Mouse (Mus musculus) MEL-GATA-1-ER (cell line): ENCODE measurements around the gene Eif2ak4.

Experiments
- DNase-seq: peaks from one replicate; pipeline ENCODE4 v3.0.0-alpha.2; 2012; ENCODE audit warnings: low read depth; ENCODE audit errors: extremely low read depth

The Eif2ak4 gene

DNA sequence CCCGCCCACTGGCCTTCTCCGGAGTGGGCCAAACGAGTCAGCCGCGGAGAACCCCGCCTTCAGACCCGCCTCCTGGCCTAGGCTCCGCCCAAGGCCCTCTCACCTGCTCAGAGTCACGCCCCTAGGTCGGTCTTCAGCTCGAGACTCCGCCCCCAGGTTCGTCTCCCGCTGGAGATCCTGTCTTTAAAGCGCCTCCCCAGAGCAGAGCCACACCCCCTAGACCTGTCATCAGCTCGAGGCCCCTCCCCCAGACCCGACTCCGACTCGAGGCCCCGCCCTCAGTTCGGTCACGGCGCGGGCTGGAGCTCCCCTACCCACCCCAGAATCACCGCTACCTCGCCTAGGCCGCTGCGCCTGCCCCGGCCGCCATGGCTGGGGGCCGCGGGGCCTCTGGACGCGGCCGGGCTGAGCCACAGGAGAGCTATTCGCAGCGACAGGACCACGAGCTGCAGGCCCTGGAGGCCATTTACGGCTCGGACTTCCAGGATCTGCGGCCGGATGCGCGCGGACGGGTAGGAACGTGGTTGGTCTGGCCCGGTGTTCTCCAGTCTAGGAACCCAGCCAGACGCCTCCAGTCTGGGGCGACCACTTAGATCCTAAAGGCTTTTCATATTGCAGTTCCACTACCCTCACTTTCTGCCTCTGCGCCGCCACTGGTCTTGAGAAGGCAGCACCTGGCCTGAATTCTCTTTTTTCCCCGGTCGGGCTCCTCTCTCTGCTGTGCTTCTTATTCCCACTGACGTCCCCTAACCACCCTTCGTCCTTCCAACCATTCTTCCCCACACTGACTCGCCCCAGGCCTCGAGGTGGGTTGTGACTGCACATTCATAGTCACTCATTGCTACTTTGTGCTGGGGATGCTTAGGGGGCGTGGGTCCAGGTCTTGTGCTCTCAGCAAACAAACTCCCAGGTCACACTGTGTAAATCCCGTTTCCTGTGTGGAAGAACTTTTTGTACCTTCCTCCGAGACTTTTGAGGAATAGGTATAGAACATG lies at the start of gene Eif2ak4:
Eif2ak4 (plus strand) TSS at position 278 of the 995 bp plus-strand sequence.
- DNase-seq: peak; percentile 89

DNA sequence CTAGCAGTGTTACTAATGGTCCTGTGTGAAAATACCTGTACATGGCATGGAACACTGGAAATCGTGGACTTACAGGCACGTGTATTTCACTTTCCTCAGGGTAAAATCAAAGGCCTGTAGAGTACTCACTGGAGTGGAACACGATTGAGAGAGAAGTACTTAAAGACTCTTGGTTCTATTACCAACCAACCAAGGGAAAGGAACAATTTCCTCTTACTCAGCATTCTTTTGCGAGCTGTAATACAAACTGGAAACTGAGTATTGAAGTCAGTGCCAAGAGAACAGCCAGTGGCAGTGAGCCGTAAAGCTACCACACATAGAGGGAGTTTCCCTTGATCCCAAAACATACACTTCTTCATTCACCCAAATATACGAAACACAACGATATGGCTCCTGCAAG lies 47.1 kb upstream of the Eif2ak4 start:
- DNase-seq: no peak

DNA sequence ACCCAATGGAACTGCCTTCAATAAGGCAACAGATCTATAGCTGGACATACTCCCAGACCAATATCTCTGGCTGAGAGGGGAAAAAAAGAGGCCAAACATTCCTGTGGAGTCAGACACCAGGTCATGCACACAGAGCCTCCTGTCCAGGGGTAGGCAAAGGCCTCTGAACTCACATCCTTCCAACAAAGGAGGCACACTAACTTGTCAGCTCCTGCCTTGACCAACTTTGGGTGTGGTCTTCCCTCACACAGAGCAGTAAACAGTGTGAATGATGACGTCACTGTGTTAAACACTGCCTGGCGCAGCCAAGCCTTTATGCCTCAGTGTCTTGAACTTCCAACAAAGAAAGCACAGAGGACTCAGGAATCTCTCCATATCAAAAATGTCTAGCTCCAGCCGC lies 44.5 kb upstream of the Eif2ak4 start:
- no peak for DNase-seq

DNA sequence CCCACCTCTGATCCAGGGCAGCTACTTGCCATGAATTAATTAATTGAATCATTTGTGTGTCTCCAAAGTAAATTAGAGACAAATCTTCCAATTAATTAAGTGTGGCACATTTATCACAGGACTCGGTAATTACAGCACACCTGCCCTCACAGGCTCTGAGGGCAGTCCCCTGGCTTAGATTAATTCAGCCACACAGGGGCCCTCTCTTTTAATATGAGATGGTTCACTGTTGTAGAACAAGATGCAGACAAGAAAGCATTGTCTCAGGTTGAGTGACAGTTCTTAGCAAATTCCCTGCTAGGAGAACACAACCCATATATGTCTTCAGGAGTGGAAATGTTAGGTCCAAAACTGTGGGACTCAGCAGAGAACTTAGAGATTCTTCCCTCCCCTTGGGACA lies 42.9 kb upstream of the Eif2ak4 start:
- DNase-seq: no peak

DNA sequence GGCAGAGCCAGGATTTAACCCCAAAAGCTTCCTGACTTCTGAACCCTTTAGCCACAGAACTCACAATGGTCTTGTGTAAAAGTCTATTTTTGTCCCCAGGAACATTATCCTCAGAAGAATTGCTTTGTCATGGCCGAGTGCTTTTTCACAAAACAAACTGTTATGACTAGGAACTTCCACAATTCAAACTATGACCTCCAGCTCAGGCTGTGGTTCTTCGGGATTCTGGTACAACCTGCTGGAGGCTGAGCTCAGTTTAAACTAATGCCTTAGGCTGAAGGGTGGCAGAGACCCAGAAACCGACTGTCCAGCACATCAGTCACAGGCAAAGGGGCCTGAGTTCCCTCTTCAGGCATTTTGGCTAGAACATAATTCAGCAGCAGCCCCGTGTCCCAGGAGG lies 34.9 kb upstream of the Eif2ak4 start:
- DNase-seq: no peak

DNA sequence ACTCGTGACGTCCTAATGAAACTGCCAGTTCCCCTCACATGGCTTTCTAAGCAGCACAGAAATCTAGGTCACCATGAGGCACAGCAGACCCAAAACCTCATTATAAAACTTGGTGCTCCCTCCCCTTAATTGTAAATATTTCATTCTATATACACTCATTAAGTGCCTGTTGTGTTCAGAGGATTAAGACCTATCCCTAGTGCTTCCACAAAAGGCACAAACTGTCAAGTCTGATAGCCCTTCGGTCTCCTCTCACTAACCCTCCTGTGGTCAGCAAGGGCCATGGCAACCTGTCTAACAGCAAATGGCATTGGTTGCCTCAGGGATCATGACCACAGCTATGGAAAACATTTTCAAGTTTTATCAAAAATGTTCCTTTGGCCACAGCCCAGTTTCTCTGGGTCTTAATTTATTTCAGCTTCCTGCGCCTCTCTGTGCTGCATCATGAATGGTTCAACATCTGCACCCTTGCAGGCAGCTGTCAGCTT lies 34.5 kb upstream of the Eif2ak4 start:
- DNase-seq: no peak

DNA sequence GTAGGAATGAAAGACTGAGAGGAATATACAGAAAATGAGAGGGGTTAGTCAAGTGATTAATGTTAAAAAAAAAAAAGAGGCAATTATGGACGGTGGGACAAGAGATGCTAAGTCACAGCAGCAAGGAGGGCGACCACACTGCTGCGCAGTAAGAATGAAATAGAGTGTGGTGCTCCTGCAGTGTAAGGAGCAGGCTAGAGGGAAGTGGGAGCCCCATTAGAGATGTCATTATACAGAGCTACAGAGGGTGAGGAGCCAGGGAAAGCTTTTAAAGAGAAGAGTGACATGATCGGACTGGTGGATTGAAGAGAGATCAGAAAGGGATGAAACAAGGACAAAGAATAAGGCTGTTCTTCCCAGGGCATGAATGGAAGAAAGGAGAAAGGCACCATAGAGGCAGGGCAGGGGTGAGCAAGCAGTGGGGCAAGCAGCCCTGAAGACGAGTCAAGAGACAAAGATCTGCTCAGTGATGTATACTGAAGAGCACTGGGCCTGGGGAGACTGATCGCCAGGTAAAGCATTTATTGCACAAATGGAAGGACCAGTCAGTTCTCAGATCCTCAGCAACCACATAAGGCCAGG lies 33.2 kb upstream of the Eif2ak4 start:
- DNase-seq: no peak

DNA sequence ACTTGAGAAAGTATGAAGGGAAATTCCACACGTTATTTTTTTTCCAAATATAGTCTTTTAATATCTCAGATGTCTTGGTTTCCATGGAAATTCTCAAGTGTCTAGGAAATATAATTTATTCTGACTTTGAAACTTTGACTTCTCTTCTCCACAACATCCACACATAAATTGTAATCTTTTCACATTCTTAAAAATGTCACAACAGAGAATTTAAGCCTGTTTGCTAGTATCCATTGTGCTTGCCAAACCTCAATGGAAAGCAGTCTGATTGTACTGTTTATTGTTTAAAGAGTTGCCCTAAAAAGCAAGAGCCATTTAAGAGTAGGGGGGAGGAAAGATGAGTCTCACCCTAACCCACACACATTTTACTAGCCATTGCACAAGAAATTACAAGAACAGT lies 16.6 kb upstream of the Eif2ak4 start:
- DNase-seq: no peak

DNA sequence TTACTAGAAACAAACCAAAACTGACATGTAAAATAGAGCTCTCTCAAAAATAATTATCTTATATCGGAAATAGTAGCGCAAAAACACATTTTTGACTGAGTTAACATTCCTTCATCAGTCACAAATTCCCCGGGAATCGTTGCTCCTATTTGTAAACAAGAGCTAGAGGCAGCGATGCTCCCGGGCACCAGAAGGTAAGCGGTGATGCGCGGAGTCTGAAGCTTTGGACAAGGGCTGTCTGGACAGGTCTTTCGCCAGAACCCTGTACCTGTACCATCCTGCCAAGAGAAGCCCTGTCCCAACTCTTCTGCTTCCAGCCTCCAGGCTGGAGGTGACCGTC lies 15.9 kb upstream of the Eif2ak4 start:
- DNase-seq: no peak

DNA sequence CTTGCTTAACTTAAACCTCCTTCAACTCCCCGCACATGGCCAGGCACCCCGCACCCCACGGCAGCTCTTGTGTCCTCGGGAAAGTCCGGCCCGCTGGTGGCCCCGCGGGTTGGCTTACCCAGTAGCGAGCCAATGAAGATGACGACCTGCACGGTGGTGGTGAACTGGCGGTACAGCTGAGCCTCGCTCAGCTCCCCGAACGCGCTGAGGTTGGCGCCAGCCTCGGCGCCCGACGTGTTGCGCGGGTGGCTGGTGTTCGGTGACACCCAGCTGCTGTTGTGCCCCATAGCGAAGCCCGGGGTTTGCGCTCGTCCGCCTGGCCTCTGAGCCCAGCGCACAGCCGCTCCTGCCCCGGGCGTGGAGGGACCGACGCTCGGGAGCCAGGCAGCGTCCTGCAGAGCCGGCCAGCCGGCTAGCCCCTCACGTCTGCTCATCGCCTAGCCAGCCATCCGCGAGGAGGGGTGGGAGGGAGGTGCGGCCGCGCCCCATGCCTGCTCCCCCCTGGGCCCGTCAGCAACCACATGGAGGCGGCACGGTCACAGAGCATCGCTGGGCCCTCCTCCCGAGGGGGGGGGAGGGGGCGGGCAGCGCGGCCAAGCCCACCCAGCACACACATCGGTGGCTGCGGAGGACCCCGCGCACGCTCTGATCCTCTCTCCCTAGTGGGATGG lies 15.4 kb upstream of the Eif2ak4 start, which contains the start of gene Gpr176:
Gpr176 (minus strand) TSS at position 519 of the 671 bp plus-strand sequence.
- DNase-seq: no peak

DNA sequence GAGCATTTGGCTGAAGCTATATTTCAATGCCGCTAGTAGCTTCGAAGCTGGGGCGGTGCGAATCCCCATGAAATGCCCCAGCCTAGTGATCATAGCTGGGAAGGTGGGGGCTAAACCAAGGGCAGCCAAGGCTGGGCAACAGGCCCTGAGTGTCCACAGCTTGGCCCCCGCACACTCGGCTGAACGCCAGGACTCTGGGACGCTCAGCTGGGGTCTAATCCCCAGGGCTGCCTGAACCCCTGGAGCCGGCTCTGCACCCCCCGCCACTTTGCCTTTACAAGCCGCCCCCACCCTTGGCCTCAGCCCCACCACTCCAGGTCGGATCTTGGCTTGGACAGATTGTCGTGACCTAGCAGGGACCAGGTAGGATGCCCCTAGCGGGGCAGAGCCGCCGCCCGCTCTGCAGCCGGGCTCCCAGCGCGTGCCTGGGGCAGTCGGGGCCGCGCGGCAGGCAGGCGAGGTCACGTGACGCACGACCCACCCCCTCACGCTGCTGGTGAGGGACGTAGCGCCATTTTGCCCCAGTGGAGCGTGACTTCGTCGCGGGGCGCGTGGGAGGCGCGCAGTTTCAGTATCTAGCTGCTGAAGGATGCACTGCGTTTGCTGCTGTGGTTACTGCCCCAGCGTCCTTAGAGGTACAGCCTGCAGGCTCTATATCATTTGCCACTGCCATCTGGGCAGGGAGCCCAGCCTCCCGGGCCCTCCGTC lies 14.7 kb upstream of the Eif2ak4 start:
- DNase-seq: no peak

DNA sequence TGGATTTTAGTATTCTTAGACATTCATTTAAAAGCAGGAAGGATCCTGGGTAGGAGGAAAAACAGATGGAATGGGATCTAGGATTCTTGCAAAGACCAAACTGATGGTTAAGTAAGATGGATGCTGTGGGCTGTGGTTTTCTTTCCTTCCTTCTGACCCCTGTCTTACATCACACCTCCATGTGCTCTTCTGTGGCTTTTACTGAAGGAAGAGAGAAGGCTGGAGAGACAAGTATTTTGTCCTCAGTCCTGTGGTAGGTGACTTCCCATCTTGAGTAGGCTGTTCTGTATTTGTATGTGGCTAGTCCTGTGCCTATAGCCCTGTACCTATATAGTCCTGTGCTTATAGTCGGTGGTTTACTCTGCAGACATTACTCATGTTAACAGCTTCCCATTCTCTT lies 12.9 kb upstream of the Eif2ak4 start:
- DNase-seq: no peak

DNA sequence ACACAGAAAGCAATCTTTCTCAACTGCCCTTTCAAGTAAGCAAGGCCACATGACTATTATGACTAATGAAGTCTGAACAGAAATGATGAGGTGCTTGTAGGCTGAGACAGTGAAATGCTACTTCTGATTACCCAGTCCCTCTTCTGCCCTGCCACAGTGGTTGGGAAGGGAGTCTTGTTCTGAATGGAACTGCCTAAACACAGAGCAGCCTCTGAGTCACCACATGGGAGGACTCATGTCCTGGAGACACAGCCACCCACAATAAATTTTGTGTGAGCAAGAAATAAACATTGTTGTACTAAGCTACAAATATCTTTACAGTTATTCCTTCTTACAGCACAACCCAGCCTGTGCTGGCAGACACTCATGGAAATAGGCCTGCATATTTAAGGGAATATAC lies 12.5 kb upstream of the Eif2ak4 start:
- no peak for DNase-seq

DNA sequence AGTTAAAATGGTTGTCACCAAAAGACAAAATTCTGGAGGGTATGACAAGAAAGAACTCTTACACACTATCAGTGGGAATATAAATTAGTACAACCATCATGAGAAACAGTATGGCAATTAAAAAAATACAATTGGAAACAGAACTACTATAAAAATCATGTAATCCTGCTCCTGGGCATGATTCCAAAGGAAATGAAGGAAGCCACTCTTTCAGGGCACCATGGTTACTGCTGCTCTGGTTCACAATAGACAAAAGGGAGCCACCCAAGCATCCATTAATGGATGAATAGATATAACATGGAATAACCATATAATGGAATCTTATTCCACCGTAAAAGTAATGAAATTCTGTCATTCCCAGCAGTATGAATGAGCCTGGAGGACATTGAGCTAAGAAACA lies 8.7 kb upstream of the Eif2ak4 start:
- no peak for DNase-seq

DNA sequence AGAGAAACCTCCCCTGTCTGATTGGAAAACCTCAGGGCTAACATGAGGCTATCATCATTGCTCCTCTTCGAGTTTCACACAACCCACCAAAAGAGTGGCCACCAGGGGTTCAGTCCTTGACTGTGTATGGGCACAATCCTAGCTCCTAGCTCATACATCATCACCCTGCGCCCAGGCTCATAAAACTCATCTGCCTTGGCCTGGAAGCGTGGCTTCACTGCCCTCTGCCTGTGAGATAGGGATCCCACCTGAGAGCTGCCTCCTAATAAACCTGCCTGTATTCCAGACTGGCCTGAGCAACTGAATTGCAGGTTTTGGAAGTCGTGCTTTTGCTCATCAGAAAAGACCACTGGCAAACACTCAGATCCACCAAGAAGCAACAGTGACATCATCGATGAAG lies 5.0 kb upstream of the Eif2ak4 start:
- DNase-seq: no peak

DNA sequence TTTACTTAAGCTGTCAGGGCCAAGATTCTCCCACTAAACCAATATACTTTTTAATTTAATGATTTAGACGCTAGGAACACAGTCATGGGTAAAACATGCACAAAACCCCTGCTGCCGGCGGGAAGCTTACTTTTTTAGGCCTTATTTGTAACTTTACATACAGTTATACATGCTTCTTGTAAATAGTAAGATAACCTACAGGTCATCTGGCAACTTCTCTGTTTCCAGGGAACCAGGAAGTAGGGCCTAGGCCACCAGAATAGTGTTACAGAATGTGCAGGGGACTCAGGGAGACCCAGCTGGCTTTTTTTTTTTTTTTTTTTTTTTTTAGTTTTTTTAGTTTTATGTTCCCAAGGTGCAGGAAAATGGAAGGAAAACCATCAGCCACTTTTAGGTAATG lies 1.2 kb downstream of the Eif2ak4 start:
- DNase-seq: peak; percentile 48

DNA sequence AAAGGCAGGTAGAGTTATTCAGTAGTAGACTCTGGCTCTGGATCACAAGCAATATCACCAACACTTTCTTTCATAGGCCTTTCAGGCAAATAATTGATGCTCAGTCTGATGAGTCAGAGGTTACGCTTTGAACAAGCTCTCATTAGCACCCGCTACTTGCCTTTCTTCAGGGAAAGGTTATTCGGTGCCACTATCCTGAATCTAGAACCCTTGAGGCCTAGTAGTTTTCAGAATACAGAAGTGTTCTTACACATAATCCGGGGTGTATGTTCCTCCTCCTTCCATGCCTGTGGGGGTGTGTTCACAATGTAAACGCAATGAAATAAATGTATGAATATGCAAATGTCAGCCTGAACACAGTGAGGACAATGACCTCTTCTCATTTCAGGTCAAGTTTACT lies 1.7 kb downstream of the Eif2ak4 start:
- peak; percentile 38 for DNase-seq

DNA sequence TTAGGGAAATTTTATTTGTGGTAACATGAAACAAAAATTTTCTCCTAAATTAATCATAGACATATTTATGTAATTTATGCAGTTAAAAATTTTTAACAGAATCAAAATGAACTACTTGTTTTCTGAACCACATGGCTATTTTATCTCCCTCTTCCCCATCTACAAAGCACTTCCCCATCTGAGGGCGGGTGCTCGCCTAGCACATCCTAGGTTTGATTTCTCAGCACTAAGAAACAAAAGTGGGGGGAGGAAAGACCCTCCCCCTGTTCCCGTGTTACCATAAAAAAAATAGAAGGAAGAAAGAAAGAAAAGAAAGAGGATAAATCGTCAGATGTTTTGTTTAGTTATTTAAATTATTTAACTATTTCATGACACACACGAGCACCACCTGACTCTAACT lies 2.8 kb downstream of the Eif2ak4 start:
- DNase-seq: peak; percentile 32

DNA sequence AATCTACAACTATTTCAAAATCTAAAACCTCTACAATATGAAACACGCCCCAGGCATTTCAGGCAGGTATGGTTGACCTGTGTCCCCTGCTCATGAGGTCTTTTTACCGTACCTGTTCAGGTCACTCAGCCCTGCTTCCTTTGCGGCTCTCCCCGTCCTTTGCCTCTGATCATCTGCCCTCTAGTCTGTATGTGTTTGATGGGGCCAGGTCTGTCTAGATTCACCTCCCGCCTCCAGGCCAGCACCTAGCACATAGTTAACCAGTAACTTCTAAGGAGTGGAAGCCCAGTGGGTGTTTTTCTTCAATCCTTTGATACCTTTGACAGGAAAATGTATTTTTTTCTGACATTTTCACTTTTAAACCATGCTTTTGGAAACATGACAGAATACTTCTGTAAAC lies 11.3 kb downstream of the Eif2ak4 start:
- DNase-seq: no peak

DNA sequence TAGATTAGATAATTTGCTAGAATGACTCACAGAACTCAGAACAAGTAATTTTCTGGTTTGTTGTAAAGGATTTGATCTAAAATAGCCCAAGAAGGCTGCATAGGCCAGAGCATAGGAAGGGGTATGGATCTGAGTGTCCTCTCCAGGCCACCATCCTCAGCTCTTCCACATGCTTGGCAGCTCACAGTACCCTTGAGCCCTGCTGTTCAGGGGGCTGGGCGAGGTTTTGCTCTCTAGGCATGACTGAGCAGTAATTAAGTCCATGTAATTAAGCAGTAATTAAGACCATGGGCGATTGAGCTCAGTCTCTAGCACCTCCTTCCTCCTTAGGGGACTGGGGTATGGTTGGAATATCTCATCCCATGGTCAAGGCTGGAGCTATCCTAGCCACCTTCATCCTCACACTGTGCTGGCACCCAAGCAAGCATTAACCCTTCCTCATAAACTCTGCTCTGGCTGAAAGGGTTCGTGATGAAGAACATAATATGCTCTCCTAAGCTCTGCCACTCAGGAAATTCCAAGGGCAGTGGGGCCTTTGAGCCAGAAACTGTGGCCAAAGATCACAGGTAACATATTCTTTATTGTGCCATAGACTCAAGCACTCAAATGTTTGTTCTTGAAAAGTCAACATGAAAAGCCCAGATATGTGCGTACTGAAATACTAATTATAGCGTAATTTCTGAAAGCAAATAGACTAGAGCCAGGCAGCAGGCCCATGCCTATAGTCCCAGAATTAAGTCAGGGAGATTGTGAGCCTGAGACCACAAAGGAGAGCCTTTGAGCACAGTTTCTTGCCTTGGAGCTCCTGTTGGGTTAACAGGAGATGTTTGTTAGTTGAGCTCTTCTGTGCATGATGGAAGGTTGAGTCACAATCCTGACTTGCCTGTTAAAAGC lies 13.7 kb downstream of the Eif2ak4 start:
- no peak for DNase-seq

DNA sequence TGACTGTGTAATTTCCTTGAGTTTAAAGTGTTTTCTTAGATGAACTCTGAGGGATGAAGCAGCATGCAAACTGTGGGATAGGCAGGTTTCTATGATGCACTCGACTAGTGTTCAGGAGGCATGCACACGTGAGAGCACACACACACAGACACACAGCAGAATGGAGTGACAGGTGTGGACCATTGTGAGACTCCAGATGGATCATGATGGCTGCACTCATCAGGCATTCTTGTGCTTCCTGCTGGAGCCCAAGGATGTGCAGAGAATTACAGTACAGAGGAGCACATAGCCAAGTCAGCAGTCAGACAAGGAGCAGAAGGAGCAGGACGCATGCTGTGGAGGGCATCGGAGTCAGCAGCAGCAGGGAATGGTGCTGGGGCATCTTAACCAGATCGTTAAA lies 15.9 kb downstream of the Eif2ak4 start:
- no peak for DNase-seq
